Comparison of ENCODE assay signal across 8 mouse cellular contexts in the genomic region with DNA sequence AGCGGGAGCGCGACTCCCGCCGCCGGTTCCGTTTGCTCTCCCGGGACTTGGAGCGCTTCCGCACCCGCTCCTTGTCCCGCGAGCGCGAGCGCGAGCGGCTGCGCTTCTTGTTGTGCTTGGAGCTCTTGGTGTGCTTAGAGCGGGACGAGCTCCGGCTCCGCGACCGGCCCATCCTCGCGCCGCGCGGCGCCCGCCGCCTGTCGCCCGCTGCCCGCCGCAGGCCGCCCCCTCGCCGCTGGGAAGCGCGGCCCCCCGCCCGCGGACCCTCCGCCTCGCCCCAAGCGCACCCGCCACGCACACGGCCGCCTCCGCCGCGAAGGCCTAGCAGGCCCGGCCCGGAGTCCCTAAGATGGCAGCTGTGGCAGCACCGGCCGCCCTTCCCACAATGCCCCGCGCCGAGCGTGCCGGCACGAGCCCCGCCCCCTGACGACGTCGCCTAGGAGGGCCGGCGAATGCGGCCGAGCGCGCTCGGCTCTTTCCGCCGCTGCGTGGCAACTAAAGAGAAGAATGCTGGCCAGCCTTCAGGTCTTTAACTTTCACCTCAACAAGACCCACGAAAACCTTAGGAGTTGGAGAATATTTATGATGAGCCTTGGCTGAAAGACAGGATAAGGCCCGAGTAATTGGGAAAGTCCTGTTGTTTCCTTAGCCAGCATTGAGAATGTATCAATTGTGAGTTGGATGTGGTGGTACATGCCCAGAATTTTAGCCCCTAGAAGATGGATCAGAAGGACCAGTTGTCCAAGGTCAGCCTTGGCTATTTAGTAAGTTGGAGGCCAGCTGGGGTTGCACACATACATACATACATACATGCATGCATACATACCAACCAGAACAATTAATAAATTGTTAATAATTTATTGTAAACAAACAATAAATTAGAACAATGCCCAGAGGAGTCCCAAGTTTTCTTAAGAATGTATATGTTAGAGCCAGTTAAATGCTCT. TPM values are rescaled to one million over a fixed set of nuclear protein-coding genes. Genes with fewer than 3 reads are reported as not detected.
DNase-seq lines count a peak whose midpoint lies in the region; ATAC-seq and TF ChIP-seq lines count a peak whose summit lies in the region.

Arglu1 (minus strand) TSS at position 376 of the 947 bp plus-strand sequence.

- H3K4me1 ChIP-seq in heart, embryonic 11.5 days (ENCODE audit: control insufficient read depth, insufficient read depth, low read length), result peaks cover 25% of the 10 kb centered on the region
- H3K4me1 ChIP-seq in kidney, embryonic 16.5 days (ENCODE audit: insufficient read depth, low read length), result peaks cover 33% of the 10 kb centered on the region
- peaks cover 12% of the 10 kb centered on the region for H3K4me1 ChIP-seq in liver, adult 2 months (ENCODE audit: control insufficient read depth, insufficient read depth, low read length)

- H3K36me3 ChIP-seq in heart, embryonic 11.5 days (ENCODE audit: control insufficient read depth, insufficient read depth, low read length), result no peaks in the 10 kb centered on the region
- H3K36me3 ChIP-seq in kidney, embryonic 16.5 days (ENCODE audit: insufficient read depth, low read length), result no peaks in the 10 kb centered on the region
- H3K36me3 ChIP-seq in liver, adult 2 months (ENCODE audit: control insufficient read depth, insufficient read depth, low read length), result no peaks in the 10 kb centered on the region
- H3K36me3 ChIP-seq in myocyte (ENCODE audit: control insufficient read depth, insufficient read depth), result no peaks in the 10 kb centered on the region
- no peaks in the 10 kb centered on the region for H3K36me3 ChIP-seq in splenic B cell, adult 2 months (ENCODE audit: control insufficient read depth, insufficient read depth, low read length, poor library complexity, severe bottlenecking)

- peaks cover 30% of the 10 kb centered on the region; the same call in 1 of the 2 replicates for H3K79me2 ChIP-seq in liver, adult 2 months (ENCODE audit: control insufficient read depth, insufficient read depth, low read length)
- H3K79me2 ChIP-seq in myocyte (ENCODE audit: control insufficient read depth, insufficient read depth), result peaks cover 46% of the 10 kb centered on the region

- TF ChIP-seq POLR2A in liver, adult 2 months (IDR thresholded peaks at IDR 0.05; ENCODE audit: extremely low read depth, insufficient read depth, low read length), result peak; percentile 76
- TF ChIP-seq POLR2A in myocyte (IDR thresholded peaks at IDR 0.05; ENCODE audit: insufficient read length, low read depth), result peak; percentile 96

- under 1% methylated on average over 42 of the region's 81 CpGs for WGBS in heart, embryonic 11.5 days (ENCODE audit: insufficient replicate concordance)
- WGBS in kidney, embryonic 16.5 days, result under 1% methylated on average over 64 of the region's 81 CpGs
- WGBS in liver, adult 2 months, result under 1% methylated on average over 80 of the region's 81 CpGs

- peak within 1 kb of the TSS; percentile 90 for H3K4me2 ChIP-seq in heart, embryonic 11.5 days
- H3K4me2 ChIP-seq in kidney, embryonic 16.5 days (replicated peaks; ENCODE audit: low read depth, low read length), result peak within 1 kb of the TSS; percentile 84
- peak within 1 kb of the TSS; percentile 91 for H3K4me2 ChIP-seq in myocyte (ENCODE audit: low read depth)

- H3K4me3 ChIP-seq in heart, embryonic 11.5 days (ENCODE audit: low read depth, low read length), result peak within 1 kb of the TSS; percentile 68
- peak within 1 kb of the TSS; percentile 80 for H3K4me3 ChIP-seq in kidney, embryonic 16.5 days (ENCODE audit: low read length)
- peak within 1 kb of the TSS; percentile 98 for H3K4me3 ChIP-seq in liver, adult 2 months (ENCODE audit: insufficient read depth, low read depth, low read length)
- peak within 1 kb of the TSS; percentile 76 for H3K4me3 ChIP-seq in myocyte

- DNase-seq in B cell, adult 2 months, result peak; percentile 98
- peak; percentile 96 for DNase-seq in brain, adult 2 months (ENCODE audit: low read depth, low spot score)
- peak; percentile 65 for DNase-seq in liver, adult 2 months (ENCODE audit: extremely low read depth, low read depth, low spot score)
- peak; percentile 96 for DNase-seq in splenic B cell, adult 2 months (ENCODE audit: low read depth, low spot score)

- peak within 1 kb of the TSS; percentile 95 for H3K27ac ChIP-seq in heart, embryonic 11.5 days (ENCODE audit: low read depth, low read length)
- H3K27ac ChIP-seq in kidney, embryonic 16.5 days (ENCODE audit: low read length), result peak within 1 kb of the TSS; percentile 94
- peak within 1 kb of the TSS; percentile 69 for H3K27ac ChIP-seq in liver, adult 2 months (replicated peaks; ENCODE audit: insufficient read depth, low read depth, low read length)

- no peaks in the 10 kb centered on the region for H3K9me3 ChIP-seq in heart, embryonic 11.5 days (replicated peaks; ENCODE audit: control insufficient read depth, low read length)
- H3K9me3 ChIP-seq in kidney, embryonic 16.5 days (ENCODE audit: low read length), result no peaks in the 10 kb centered on the region

- TF ChIP-seq CTCF in liver, adult 2 months (IDR thresholded peaks at IDR 0.05; ENCODE audit: low read depth, low read length), result no peak

- peak; percentile 98 for ATAC-seq in erythroblast, adult 5-6 weeks (replicated peaks; ENCODE audit: low FRiP score, poor library complexity, severe bottlenecking)
- peak; percentile 93 for ATAC-seq in heart, embryonic 11.5 days (replicated peaks; ENCODE audit: insufficient number of reproducible peaks, low FRiP score, low TSS enrichment)
- ATAC-seq in kidney, embryonic 16.5 days (ENCODE audit: low FRiP score, low TSS enrichment), result peak; percentile 96

- peak within 1 kb of the TSS; percentile 99 for H3K9ac ChIP-seq in heart, embryonic 11.5 days (ENCODE audit: low read depth, low read length)
- H3K9ac ChIP-seq in kidney, embryonic 16.5 days (replicated peaks; ENCODE audit: low read length), result peak within 1 kb of the TSS; percentile 99
- peak within 1 kb of the TSS; percentile 96 for H3K9ac ChIP-seq in liver, adult 2 months (ENCODE audit: low read depth, low read length)

- peak within 1 kb of the TSS; percentile 92 for H3ac ChIP-seq in myocyte (ENCODE audit: control insufficient read depth, insufficient read length)

- H3K27me3 ChIP-seq in heart, embryonic 11.5 days (ENCODE audit: control insufficient read depth, insufficient read depth, low read length), result no peaks in the 10 kb centered on the region
- H3K27me3 ChIP-seq in kidney, embryonic 16.5 days (ENCODE audit: insufficient read depth, low read length), result no peaks in the 10 kb centered on the region
- H3K27me3 ChIP-seq in liver, adult 2 months (ENCODE audit: control insufficient read depth, insufficient read depth, low read length), result 0 out of 2 replicates have a peak, but pooled peaks cover 3% of the 10 kb centered on the region
- peaks cover 15% of the 10 kb centered on the region for H3K27me3 ChIP-seq in myocyte (ENCODE audit: control insufficient read depth, insufficient read depth, insufficient read length)
- no peaks in the 10 kb centered on the region for H3K27me3 ChIP-seq in splenic B cell, adult 2 months (ENCODE audit: control insufficient read depth, insufficient read depth, low read length, poor library complexity, severe bottlenecking)

TF ChIP-seq in myocyte, 11 proteins besides CTCF, POLR2A, EP300 and RAD21:
- TF ChIP-seq POLR2AphosphoS2 (IDR thresholded peaks at IDR 0.05; ENCODE audit: insufficient read length, low read depth) (peak; percentile 91), TCF3 (IDR thresholded peaks at IDR 0.05; ENCODE audit: insufficient read length, low read depth) (no peak), MYOD1 (IDR thresholded peaks at IDR 0.05; ENCODE audit: control insufficient read depth in 1 of 3, insufficient read length in 2 of 3, low read depth in 2 of 3) (peak in 1 of 3 experiments; percentile 70), E2F4 (IDR thresholded peaks at IDR 0.05; ENCODE audit: insufficient read depth) (no peak), MAX (IDR thresholded peaks at IDR 0.05; ENCODE audit: low read depth) (no peak), MYOG (IDR thresholded peaks at IDR 0.05; ENCODE audit: control insufficient read depth in 1 of 3, insufficient read depth in 1 of 3, insufficient read length in 2 of 3, low read depth in 2 of 3) (peak in 2 of 3 experiments; percentile 73 to 78)

RNA-seq across cellular contexts. Expression of gene Arglu1, which starts in this region (rescaled TPM):
- 24.6 and 28.0 TPM in 2 replicates for total RNA-seq in erythroblast, adult 5-6 weeks (2015; ENCODE audit: low replicate concordance)
- total RNA-seq in erythroblast, adult 5-6 weeks (2017; ENCODE audit: low replicate concordance), result 39.0 and 59.4 TPM in 2 replicates
- 78.4 and 85.9 TPM in 2 replicates for polyA plus RNA-seq in heart, embryonic 11.5 days (2014; fragmentation: Nextera tagmentation; extraction: Ambion mirVana)
- polyA plus RNA-seq in kidney, embryonic 16.5 days (2015; fragmentation: Nextera tagmentation; extraction: Ambion mirVana), result 105 and 119 TPM in 2 replicates
- 18.5 and 19.2 TPM in 2 replicates for total RNA-seq in liver, adult 2 months (2014; rRNA removed)
- 6.1 and 11.5 TPM in 2 replicates for polyA plus RNA-seq in liver, adult 2 months (2012; rRNA removed)
- polyA plus RNA-seq in myocyte (2012; fragmentation: generic; extraction: Trizol), result 17.7 TPM

Comparison
In these comparisons a context has a peak if more than half of its experiments do, and no peak if none do; other contexts are left out.
1. Peak in every context shown above with its lines: DNase-seq, ATAC-seq, H3K4me3 ChIP-seq and H3K27ac ChIP-seq.